Mouse (Mus musculus) Patski (cell line): ENCODE results near the gene 3110082I17Rik. TPM values are rescaled to one million over a fixed set of nuclear protein-coding genes. Genes with fewer than 3 reads are reported as not detected.
"Not testable (repeated sequence)": the region's sequence is repeated elsewhere in the genome, so short reads cannot be mapped to it uniquely, and the experiment has no call there.

Experiments used
- ATAC-seq: fragments of 100-300 bp; one replicate; pipeline ENCODE4 v1.8.0; 2021
- CTCF ChIA-PET: fragments of 350-600 bp; sonication (Branson Sonifier 250); formaldehyde crosslinking; loops from one replicate; lab custom pipeline; 2022; ENCODE audit warnings: inconsistent platforms; lab: Charles Lee
- POLR2A ChIA-PET: fragments of 350-600 bp; sonication (Branson Sonifier 250); formaldehyde crosslinking; loops from one replicate; lab custom pipeline; 2022; ENCODE audit warnings: antibody characterized with exemption, inconsistent platforms; lab: Charles Lee
- DNase-seq: peaks from one replicate; pipeline ENCODE4 v3.0.0-alpha.2; 2011; ENCODE audit warnings: low read depth, low spot score
- H3K27me3 ChIP-seq: fragments of 371-371 bp; one replicate; pipeline ENCODE4 v1.5.1; 2021
- CTCF ChIP-seq: fragments of 100-300 bp; IDR thresholded peaks from one replicate; pipeline ENCODE4 v1.5.1; 2021
- in situ Hi-C: fragments of 300-500 bp; cut with MboI; formaldehyde crosslinking; loops from 3 replicates; pipeline ENCODE4 v1.11.1; 2018; ENCODE audit warnings: low pct_unique_long_range_greater_than_20kb, mixed read lengths
- polyA plus RNA-seq: library from polyadenylated mRNA; unstranded; gene quantifications from one replicate; pipeline ENCODE4 v1.2.3, GENCODE M21; 2021

The 3110082I17Rik gene
- polyA plus RNA-seq, 1 experiment from 2014 or later = 19.1 TPM

DNA sequence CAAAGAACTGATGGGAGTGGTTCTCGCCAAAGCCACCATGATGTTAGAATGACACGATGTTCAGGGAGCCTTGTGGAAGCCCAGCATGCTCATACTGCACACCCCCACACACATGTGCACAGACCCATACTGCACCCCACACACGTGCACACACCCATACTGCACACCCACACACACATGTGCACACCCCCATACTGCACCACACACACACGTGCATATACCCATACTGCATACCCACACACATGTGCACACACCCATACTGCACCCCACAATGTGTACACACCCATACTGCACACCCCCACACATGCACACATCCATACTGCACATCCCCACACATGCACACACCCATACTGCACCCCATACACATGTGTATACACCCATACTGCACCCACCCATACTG is 124.7 kb downstream of the 3110082I17Rik start:
- in situ Hi-C loops = no loop called here
- no peaks in the 10 kb centered on the region for H3K27me3 ChIP-seq
- ChIA-PET CTCF (no interaction called here), POLR2A (no interaction called here)
- DNase-seq (no peak), ATAC-seq (no peak)
- no peak for TF ChIP-seq CTCF

DNA sequence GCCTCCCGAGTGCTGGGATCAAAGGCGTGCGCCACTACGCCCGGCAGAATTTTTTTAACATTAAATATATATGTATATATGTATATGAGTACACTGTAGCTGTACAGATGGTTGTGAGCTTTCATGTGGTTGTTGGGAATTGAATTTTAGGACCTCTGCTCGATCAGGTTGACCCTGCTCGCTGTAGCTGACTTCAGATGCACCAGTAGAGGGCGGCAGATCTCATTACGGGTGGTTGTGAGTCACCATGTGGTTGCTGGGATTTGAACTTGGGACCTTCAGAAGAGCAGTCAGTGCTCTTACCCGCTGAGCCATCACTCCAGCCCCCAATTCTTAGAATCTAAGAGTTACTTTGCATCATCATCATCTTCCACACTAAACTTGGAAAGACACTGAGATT is 125.9 kb downstream of the 3110082I17Rik start:
- ATAC-seq, in situ Hi-C loops, DNase-seq, H3K27me3 ChIP-seq, POLR2A ChIA-PET: not testable (repeated sequence)
- CTCF ChIA-PET = interaction anchor here (1.1 to 3.3 kb wide), 2 partner anchors 9 to 22 kb away, joined by 7 to 32 read pairs; no protein-coding TSS in a partner anchor

DNA sequence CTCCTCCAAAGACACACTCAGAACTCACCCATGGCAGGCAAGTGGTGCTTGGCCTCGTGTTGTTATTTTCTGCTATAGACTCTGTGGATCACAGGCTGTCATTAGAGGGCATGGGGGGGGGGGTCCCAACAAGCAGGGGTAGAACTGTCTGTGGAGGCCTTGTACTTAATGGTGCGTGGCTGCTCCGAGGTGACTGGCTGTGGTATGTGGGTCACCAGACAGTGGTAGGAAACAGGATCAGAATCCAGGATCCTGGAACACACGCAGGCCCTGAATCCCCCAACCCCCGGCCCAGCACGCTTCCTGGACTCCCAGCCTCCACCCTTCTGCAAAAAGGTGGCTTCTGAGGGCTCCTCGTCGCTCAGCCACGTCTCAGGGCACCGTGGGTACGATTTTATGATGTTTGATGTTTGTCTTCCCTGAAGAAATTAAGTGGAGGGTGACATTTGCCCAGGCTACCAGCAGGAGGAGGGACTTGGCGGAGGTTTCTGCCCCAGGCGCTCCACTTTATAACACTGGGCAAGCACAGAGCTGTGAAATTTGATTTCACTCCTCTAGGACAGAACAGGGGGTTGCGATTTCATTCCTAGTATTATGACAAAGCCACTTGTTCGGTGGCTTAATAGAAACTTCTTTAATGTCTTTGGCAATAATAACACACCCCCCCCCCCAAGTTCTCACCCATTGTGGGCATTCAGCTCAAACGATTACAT is 126.9 kb downstream of the 3110082I17Rik start:
- CTCF ChIA-PET = interaction anchor here (0.9 to 4.4 kb wide), 6 partner anchors 10 to 51 kb away, joined by 3 to 37 read pairs (median 20); partner anchors contain the start of genes Cox19 and Cyp2w1
- POLR2A ChIA-PET = no interaction called here
- no peak for DNase-seq
- TF ChIP-seq CTCF = no peak
- ATAC-seq = no peak
- no peaks in the 10 kb centered on the region for H3K27me3 ChIP-seq
- in situ Hi-C loops = no loop called here

DNA sequence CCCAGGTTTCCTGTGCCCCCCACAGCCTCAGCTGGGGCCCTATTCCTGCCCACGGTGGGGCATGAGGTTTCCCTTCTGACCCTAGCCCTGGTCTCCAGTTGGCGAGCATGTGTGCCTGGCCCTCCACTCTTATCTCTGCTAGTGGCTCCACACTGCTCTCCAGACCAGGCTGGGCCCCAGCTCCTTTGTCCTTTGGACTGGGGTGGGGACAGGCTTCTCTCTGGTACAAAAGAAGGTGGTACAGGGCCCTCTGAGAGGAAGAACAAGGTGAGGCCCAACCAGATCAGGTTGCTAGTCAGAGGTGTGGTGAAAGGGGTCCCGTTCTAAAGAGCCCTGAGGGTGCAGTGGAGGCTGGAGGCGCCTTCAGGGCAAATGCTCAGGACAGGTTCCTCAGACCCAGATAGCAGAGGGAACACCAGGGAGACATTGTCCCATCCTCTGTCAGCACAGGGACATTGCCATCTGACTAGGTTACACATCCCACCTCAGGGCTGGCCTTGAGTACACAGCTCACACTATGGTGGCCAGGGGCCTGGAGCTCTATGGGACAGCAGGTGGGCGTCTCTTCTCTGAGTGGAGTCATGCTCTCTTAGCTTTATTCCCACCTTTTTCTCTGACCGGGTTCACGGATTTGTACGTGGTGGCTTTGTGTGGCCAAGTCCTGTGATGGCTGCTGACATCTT is 127.6 kb downstream of the 3110082I17Rik start:
- ChIA-PET POLR2A (interaction anchor here (1.0 to 1.1 kb wide), 2 partner anchors 12 to 22 kb away, joined by 4 to 6 read pairs; no protein-coding TSS in a partner anchor), CTCF (interaction anchor here (0.9 to 4.4 kb wide), 10 partner anchors 9 to 169 kb away, joined by 3 to 37 read pairs (median 8); partner anchors contain the start of genes Cox19 and Cyp2w1)
- ATAC-seq = no peak
- no peak for DNase-seq
- no peak for TF ChIP-seq CTCF
- no peaks in the 10 kb centered on the region for H3K27me3 ChIP-seq
- in situ Hi-C loops = no loop called here

DNA sequence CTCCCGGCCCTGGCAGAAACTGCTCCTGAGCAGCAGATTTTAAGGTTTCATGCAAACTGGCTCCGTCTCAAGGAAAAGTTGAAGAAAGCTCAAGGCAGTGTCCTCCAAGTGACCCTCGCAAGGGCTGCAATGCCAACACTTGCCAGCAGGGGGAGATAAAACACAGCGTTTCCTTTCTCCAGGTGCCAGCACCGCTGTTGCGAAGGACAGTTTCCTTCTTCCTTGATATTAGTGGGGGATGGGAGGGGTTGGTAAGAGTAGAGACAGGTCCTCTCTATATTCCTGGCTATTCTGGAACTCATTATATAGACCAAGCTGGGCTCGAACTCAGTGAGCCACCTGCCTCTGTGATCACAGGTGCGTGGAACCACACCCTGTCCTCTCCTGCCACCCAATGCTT is 128.6 kb downstream of the 3110082I17Rik start:
- no peak for DNase-seq
- peak; percentile 24 for ATAC-seq
- H3K27me3 ChIP-seq = no peaks in the 10 kb centered on the region
- ChIA-PET POLR2A (interaction anchor here (1.0 to 1.1 kb wide), 2 partner anchors 13 to 23 kb away, joined by 4 to 6 read pairs; no protein-coding TSS in a partner anchor), CTCF (interaction anchor here (0.8 to 4.4 kb wide), 13 partner anchors 8 to 170 kb away, joined by 3 to 37 read pairs (median 7); partner anchors contain the start of genes Cox19 and Cyp2w1)
- in situ Hi-C loops = no loop called here
- no peak for TF ChIP-seq CTCF

DNA sequence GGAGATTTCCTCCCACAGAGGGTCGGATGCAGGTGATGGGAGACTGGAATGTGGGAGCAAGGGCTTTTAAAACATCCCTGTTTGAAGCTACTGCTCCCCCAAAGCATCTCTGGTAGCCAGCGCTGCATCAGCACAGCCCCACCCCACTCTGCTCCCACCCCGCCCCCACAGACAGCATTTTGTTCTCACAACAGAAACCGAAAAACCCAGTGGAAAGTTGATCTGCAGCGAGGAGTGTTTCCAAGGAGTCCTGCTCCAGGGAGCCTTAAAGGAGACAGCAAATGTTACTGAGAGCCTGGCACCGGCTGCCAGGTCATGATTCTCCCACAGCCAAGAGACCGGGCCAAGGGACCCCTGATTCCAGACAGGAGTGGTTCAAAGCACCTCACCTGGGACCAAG is 129.6 kb downstream of the 3110082I17Rik start:
- in situ Hi-C loops = no loop called here
- ChIA-PET POLR2A (no interaction called here), CTCF (interaction anchor here (0.8 to 4.4 kb wide), 7 partner anchors 12 to 54 kb away, joined by 3 to 37 read pairs (median 10); partner anchors contain the start of genes Cox19 and Cyp2w1)
- ATAC-seq = no peak
- TF ChIP-seq CTCF = no peak
- DNase-seq = no peak
- no peaks in the 10 kb centered on the region for H3K27me3 ChIP-seq

DNA sequence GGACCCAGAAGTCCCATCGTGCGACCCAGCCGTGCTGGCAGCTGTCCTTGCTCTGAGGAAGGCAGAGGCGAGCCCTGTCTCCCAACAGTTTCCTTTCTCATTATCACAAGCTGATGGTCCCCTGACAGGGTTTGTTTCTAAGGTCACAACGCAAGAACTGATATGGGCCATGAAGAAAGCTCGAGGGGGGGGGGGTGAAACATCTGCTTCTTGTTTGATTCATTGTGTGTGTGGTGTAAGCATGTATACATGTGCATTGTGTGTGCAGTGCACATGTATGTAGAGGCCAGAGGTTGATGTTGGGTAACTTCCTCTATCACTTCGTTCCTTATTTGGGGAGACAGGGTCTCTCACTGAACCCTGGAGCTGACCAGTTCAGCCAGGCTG is 132.7 kb downstream of the 3110082I17Rik start:
- in situ Hi-C loops = loop anchor here (5.0 kb wide), 1 partner anchor 45 kb away; no protein-coding TSS in a partner anchor
- ChIA-PET POLR2A (no interaction called here), CTCF (interaction anchor here (0.6 to 5.7 kb wide), 6 partner anchors 16 to 46 kb away, joined by 3 to 39 read pairs (median 5); partner anchors contain the start of gene Cox19)
- DNase-seq = no peak
- no peak for ATAC-seq
- no peak for TF ChIP-seq CTCF
- H3K27me3 ChIP-seq = no peaks in the 10 kb centered on the region

DNA sequence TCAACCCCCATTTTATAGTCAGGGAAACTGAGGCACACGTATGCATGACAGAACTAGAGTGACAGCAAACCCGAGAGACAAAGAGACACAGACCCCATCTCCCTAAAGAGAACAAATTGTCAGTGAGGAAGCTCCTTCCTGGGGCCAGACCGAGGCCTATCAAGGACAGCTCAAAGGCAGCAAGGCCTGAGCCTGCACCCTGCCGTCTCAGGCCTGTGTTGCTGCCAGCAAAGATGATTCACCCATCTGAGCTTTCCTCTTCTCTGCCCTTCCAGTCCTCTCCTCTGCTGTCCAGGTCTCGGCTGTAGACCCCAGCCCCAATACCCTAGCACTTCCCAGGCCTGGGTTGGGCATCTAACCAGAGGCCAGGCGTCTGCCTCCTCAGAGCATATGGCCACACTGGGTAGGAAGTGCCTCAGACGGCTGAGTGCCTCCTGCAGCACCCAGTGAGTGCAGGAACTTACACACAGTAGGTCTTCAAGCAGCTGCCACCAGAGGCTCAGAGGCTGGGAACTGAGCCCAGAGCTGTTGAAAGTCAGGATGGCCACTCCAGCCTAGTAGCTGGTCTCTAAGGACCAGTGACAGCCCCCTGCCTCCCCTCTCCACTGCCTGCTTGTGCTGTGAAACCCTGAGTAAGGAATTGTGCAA is 133.2 kb downstream of the 3110082I17Rik start:
- TF ChIP-seq CTCF = no peak
- DNase-seq (no peak), ATAC-seq (no peak)
- H3K27me3 ChIP-seq = no peaks in the 10 kb centered on the region
- ChIA-PET POLR2A (no interaction called here), CTCF (interaction anchor here (0.6 to 5.7 kb wide), 5 partner anchors 16 to 46 kb away, joined by 3 to 39 read pairs (median 5); partner anchors contain the start of gene Cox19)
- in situ Hi-C loops = loop anchor here (5.0 kb wide), 1 partner anchor 45 kb away; no protein-coding TSS in a partner anchor

DNA sequence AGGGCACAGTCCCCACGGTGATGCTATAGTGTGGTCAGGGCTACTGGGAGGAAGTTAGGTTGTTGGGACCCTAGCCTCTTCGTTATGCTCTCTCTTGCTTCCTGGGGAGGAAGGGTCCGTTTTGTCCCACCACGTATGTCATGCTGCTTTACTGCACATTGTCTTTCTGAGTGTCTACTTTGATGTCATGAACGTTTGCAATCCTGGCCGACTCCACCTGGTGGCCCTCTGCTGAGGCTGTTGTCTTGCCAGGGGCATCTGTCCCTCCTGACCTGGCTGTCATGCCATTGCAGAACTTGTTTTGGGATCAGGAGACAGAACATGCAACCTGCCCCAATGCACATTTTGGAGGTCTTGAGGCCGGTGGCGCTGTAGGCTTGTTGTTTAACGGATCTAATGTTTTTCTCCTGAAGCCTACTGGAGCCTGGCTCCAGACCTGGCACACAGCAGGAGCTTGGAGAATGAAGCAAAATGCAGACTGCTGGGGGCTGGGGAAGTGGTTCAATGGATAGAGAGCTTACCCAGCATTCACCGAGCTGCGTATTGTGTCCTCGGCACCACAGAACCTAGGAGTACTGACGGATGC is 134.1 kb downstream of the 3110082I17Rik start:
- TF ChIP-seq CTCF = no peak
- DNase-seq (no peak), ATAC-seq (no peak)
- ChIA-PET CTCF (interaction anchor here (1.3 to 5.7 kb wide), 7 partner anchors 17 to 54 kb away, joined by 3 to 39 read pairs (median 4); no protein-coding TSS in a partner anchor), POLR2A (interaction anchor here (0.7 to 1.2 kb wide), 3 partner anchors 44 to 137 kb away, joined by 3 read pairs; no protein-coding TSS in a partner anchor)
- in situ Hi-C loops = loop anchor here (5.0 kb wide), 1 partner anchor 44 kb away; no protein-coding TSS in a partner anchor
- no peaks in the 10 kb centered on the region for H3K27me3 ChIP-seq
